Mouse (Mus musculus): ENCODE results near the gene Tomm40.
"Not testable (repeated sequence)": the region's sequence is repeated elsewhere in the genome, so short reads cannot be mapped to it uniquely, and the experiment has no call there.

Gene Tomm40

DNA sequence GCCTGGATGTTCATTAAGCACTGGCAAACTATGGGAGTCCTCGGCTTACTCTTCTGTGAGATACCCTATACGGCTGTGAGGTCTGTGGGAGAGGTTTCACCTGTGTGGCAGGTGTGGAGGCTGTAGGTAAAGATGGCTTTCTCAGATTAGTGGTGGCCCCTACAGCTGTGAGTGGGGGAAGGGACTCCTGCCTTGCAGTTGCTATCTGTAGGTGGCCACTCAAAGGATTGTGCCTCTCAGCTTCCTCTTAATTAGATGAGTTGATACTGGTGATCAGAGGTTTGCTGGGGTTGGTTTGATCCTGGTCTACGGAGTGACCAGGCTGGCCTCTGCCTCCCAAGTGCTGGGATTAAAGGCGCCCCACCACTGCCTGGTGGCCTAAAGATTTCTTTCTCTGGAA is 10.8 kb downstream of the Tomm40 start:
- DNase-seq (ENCODE audit: low spot score) = no peak

DNA sequence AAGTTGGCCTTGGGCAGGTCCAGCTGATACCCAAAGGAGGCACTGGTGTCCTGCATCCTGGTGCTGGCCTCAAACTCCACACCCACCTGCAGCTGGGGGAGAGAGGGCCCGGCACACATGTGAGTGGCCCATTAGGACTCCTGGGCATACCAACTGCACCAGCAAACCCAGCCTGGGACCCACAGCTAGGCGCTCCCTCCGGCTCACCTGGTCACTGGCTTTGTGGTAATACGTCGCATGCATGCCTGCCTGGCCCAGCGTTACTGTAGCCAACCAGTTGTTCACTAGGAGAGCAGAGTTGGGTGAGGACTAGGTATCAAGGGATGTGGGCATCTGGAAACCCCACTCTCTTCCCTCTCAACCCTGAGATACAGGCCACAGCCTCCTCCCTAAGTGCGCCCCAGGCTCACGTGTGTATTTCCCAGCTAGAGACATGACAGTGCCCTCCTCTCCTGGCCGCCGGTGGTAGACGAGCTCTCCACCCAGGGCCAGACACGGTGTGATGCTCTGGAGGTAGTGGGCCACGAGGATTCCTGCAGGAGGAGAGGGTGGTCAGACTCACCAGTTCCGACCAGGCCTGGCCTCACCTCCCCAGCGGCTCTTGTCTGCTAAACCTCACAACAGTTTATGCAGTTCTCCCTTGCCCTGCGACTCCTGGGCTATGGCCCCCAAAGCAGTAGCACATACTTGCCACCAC is 12.2 kb downstream of the Tomm40 start:
- DNase-seq (ENCODE audit: low spot score) = no peak

DNA sequence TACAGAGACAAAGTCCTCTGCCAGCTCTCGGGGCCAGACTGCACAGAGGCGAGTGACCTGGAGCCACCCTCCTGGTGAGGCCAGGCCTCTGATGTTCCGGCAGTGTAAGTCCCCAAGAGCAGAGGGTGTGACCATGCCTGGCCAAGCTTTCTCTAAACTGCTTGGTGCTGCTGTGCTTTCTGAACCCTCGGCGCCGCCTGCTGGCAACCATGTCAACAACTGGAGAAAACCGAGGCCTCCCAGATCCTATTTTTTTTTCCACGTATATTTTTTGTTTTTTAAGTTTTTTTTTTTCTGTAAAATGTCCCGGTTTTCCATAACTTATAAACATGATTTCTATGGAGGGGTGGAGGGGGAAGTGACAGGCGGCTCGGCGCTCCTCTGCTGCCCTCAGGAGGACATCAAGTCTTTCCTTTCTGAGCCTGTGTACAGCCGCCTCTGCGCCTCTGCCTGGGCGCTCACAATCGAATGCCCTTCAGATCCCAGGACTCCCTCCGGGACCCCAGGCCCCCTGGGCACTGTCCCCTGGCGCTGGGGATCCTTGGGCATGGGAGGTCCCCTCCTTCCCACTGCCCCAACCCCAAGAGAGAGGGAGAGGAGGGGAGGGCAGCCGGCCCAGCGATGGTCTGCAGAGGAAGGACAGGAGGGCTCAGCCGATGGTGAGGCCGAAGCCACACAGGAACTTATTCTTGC is 14.0 kb downstream of the Tomm40 start:
- no peak for DNase-seq (ENCODE audit: low spot score)

DNA sequence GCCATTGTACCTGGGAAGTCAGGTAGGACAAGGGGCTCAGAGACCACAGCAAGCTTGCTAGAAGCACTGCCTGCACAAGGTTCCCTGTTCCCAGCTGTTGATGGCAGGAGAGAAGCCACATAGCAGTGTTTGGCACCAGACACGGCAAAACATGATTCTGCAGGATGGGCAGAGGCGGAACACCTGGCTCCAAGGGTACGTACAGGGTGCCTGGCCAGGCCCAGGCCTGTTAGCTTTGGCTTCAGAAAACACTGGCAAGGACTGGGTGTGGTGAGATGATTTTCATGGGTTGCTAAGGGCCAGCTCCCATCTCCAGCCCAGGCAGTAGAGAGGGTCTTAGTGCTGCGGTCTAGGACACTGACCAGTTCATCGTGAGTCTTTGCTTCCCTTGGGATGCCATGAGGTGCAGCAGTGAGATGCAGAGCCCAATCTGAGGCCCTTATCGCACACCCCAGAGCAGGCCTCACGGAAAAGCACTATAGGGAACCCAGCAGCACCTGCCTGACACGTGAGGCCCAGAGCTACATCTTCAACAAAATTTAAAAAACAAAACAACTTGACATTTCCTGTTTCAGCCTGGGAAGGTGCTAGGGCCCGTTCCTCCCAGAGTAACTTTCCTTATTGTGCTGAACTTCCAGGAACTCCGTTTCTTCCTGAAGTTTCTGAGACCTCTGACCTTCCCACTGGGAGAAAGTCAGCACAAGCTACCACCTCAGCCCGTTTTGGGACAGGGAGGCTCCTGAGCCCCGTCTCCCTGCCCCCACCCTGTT is 14.8 kb downstream of the Tomm40 start:
- no peak for DNase-seq (ENCODE audit: low spot score)

DNA sequence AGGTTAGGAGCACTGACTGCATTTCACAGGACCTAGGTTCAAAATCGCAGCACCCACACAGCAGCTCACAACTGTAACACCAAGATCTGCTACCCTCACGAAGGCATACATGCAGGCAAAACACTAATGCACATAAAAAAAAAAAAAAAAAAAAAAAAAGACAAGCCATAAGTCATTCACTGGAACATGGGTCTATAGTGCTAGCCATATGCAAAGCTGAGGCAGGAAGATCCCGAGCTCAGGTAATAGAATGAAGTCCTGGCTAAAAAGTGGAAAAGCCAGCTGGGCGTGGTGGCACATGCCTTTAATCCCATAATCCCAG is 15.4 kb downstream of the Tomm40 start:
- no peak for DNase-seq (ENCODE audit: low spot score)

DNA sequence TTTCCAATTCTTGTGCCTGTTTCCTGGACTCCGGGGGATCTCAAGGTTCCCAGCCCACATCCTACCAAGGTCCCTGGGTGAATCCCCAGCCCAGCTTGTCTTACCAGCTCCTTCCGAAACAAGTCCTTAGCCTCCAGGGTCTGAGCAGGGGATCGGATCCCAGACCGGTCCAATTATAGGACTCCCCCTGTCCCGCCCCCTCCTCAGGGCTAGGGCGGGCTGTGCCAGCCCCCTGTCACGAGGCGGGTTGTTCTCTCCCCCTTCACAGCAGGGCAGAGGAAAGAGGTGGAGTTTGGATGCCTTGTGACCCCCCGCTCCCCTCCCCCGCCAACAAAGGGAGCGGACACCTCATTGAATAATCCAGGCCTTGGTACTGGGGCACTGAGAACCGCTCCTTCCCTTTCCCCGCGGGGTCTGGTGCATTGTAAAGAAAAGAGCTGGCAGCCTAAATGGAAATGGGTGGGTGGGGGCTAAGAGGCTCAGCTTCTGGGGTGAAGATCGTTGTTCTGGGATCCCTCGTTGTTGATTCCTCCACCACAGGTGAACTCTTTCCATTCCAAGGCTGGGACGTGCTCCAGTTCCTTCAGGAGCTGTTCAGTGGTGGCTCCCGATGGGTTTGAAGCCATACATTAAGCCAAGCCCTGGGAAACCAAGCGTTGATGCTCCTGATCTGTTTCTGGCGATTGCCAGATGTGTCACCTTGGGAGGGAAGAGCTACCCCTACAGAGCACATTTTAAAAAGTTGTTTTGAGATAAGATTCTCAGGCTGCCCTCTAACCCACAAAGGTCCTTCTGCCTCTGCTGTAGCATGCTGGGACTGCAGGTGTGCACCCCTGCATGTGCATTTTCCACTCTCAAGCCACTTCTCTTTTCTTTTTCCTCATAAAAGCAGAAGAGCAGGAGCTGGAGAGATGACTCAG is 16.1 kb downstream of the Tomm40 start, which contains the start of gene Apoe:
Gene Apoe (minus strand): TSS at position 282 of the 920 bp plus-strand sequence.
- DNase-seq (ENCODE audit: low spot score) = no peak

DNA sequence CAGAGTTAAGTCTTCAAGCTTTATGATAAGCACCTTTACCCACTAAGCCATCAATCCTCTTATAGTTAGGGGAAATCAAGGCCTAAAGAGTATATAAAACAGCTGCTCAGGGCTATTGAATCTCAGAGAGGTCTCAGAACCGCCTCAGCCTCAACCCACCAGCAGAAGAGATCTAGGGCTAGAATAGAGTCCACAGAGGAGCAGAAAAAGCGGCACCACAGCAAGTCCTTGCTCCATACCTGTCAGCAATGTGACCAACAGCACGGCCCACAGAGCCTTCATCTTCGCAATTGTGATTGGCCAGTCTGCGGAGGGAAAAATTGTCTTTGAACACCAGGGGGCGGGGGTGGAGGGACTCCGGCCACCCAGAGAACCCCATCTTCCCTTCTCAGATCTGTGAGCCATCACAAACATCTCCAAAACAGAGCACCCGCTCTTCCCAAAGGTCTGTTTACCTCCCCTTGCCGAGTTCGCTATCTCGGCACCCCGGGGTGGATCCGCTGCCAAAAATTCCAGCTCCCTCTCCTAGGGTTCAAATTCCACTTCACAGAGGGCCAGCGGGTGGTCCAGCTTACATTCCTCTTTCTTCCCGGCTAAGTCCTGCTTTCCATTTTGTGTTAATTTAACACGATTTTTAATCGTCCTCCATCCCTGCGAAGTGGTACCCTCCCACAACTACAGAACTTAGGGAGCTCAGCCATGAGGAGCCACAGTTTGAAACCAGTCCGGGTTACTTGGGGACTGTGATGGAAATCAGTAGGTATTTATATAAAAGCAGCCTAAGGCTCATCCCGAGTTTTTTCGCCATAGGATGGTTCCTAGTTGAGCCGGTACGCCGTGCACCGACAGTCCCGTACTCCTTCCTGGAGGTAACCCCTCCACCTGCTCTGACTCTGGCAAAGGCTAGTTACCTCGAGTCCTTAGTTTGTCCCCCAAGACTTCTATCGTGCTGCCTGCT is 17.0 kb downstream of the Tomm40 start:
- DNase-seq (ENCODE audit: low spot score) = no peak

DNA sequence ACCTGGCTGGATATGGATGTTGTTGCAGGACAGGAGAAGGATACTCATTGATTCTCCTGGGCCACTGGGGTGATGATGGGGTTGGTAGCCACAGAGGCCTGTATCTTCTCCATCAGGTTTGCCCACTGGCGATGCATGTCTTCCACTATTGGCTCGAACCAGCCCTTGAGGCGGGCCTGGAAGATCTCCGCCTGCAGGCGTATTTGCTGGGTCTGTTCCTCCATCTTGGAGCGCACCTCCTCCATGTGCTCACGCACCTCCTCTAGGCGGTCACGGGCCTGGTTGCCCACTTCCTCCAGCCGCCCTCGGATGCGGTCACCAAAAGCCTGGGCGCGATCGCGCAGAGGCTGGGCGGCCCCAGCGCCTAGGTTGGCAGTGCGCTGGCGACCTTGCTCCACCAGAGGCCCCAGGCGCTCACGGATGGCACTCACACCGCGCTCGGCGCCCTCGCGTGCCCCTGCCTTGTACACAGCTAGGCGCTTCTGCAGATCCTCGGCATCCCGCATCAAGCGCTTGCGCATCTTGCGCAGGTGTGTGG is 18.8 kb downstream of the Tomm40 start:
- DNase-seq (ENCODE audit: low spot score) = no peak

DNA sequence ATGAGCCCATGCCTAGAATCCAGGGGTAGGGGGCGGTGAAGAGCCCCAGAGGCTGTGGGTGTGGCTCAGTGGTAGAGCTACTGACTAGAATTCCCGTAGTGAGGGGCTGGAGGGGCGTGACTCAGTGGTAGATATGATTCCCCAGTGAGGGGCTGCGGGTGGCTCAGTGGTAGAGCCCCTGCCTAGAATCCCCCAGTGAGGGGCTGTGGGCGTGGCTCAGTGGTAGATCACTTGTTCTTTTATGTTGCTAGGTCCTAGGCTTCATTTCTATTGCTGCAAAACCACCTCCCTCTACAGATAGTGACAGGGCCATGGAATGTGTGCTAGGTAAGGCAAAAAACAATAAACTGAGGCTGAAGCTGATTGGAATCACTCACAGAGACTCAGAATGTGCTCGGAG is 19.4 kb downstream of the Tomm40 start:
- no peak for DNase-seq (ENCODE audit: low spot score)

DNA sequence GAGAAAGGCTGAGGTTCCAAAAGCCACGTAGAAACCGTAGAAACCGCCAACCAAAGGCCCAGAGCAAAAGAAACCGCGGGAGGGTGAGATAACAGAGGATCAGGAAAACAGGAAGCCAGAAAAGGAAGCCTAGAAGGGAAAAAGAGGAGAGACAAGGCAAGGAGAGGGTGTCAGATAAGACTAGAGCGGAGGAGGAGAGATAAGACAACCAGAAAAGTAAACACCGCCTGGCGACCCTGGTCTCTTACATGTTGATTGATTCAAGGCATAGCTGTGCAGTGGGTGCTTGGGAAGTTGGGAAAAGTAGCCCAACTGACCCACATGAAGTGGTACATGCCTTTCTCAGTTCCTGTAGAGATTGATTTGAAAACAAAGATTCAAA is 20.0 kb downstream of the Tomm40 start:
- DNase-seq (ENCODE audit: low spot score) = no peak

DNA sequence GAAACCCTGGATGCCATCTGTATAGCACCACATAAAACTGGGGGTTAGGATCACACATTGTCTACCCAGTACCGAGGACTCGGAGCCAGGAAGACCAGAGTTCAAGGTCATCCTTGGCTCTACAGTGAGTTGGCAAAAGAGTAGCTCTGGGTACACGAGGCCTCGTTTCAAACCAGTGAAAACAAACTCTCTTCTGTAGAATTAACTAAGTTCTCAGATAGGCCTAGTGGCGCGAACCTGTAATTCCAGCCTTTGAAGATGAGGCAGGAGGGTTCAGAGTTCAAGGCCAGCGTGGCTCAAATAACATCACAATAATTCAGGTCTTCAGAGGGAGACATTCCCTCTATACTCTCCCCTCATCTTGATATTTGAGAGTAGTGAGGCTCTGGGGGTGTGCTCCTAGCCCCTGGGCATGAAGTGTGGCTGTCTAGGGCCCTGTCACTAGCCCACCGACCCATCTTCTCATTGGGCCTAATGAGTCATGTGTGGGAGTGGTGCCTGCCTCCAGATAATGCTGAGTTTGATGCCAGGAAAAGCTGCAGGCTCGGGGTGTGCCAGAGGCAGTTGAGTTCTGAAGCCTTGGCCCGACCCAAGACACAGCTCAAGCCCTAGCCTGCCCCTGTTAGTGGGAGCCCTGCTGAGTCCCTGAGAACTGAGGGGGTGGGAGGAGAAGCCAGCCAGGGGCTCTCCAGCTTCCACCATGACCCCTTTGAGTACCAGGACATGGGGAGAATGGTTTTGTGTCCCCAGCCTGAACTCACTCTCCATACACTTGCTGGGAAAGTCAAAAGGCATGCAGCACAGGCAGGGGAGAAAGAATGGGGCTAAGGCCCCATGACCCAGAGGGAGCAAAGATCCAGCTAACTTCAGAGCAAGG is 20.7 kb downstream of the Tomm40 start:
- DNase-seq (ENCODE audit: low spot score) = no peak

DNA sequence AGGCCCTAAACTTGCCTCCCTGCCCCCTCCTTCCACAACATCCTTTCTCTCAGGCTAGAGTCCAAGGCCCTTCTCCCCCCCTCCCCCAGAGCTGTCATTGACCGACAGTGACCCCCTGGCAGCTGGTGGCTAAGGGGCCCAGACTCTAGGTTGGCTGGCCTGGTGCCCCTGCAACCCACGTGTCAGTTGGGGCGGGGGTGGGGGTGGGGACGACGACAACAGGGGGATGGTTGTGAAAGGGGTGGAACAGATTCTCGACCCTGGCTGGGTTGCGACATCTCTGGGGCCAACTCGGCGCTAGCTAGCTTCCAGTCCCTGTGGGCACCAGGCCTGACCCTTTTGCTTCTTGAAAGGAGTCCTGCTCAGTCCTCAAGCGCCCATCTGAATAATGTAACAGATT is 21.8 kb downstream of the Tomm40 start:
- no peak for DNase-seq (ENCODE audit: low spot score)

DNA sequence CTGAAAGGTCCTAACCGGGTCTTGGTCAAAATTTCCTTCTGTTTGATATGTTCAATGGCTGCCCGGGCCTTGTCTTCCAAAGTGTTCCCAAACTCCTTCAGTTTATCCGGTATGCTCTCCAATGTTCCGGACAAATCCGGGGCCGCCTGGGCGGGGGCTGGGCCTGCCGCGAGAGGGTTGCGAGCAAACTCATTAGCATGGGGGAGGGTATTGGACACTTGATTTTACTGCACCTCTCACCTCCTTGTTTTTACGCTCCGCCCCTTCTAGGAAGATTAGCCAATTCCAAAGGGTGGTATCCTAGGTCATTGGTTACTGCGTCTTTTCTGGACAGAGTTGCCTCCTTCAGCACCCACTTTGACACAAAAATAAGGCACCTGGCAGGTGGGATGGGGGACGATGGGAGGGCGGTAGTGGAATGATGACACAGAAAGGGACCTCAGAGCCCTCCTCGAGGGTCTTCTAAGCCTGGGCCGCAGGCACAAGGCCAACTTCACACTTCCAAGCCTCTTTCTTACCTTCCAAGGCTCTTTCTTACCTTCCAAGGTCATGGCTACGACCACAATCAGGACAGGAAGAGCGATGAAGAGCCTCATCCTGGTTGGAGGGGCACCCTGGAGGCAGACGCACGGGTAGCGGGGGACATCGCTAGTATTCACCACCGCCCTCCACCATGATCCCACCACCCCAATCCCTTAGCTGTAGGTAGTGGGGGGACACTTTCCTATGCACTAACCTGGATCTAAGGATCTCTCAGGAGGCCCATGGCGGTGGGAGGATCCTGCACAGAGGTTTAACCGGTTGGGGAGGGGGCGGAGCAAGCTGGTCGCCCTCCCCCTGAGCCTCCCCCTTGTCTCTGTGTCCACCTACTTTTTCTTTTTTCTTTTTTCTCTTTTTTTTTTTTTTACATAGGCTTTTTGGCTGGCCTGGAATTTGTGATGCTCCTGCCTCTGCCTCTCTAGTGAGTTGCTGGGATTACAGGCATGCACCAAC is 23.1 kb downstream of the Tomm40 start, which contains the start of gene Apoc1:
Gene Apoc1 (minus strand): TSS at position 788 of the 993 bp plus-strand sequence.
- no peak for DNase-seq (ENCODE audit: low spot score)

DNA sequence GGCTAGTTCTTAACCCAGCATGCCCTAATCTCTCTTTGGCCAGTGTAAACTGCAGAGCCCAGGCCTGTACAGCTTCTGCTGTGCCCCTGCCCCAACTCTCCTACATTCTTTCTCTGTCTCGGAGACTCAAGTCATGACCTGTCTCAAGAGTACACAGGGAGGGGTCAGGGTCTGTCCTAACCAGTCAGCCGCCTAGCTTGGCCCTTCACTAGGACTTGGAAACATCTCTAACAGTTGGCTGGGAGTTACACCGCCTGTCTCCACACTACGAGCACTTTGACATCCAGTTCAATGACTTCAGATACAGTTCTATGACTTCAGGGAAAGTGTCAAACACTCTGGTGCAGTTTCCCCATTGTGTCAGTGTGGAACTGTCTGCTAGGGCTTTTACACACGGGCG is 23.8 kb downstream of the Tomm40 start:
- DNase-seq (ENCODE audit: low spot score) = no peak

DNA sequence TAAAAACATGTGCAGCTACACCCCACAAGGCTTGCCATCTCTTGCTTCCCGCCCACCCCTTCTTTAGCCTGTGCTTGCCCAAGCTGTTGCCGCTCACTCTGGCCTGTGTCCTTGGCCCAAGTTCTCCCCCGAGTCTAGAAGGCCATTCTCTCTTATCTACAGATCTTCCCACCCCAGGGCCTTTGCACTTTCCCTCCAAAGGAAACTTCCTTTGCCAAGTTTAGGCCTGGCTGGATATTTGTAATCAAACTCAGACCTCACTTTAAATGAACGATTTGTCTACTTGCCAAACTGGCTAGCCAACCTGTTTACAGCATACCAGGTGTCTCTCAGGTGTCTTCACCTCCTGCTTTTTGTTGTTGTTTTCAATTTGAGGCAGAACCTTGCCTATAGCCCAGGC is 24.4 kb downstream of the Tomm40 start:
- no peak for DNase-seq (ENCODE audit: low spot score)

DNA sequence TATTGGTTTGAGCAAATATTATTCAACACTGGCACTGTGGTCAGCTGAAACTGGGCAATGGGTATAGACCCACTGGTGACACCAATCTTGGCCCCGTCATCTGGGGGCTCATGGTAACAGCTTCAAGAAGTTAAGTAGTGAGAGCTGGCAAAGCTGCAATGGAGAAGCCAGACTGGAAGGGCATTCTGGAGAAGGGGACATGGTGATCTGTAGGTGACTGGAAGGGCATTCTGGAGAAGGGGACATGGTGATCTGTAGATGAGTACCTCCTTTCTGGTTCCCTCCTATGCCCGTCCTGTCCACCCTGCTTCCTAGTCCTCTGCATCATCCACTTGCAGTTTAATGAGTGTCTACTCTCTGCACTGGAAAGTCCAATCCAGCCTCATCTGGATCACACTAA is 26.6 kb downstream of the Tomm40 start:
- DNase-seq (ENCODE audit: low spot score) = no peak

DNA sequence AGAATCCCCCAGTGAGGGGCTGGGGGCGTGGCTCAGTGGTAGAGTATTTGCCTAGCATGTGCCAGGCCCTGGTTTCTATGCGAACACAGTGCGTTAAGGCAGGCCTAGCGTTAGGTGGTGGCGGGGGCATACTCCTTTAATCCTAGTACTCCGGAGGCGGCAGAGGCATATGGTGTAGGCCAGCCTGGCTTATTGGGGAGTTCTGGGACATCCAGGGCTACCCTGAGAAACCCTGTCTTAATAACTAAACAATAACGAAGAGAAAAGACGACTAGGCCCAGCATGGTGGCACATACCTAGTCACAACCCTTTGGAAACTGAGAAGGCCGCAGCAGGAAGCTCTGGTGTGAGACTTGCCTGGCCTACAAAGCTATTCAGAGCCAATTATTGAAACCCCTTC is 27.1 kb downstream of the Tomm40 start:
- no peak for DNase-seq (ENCODE audit: low spot score)

DNA sequence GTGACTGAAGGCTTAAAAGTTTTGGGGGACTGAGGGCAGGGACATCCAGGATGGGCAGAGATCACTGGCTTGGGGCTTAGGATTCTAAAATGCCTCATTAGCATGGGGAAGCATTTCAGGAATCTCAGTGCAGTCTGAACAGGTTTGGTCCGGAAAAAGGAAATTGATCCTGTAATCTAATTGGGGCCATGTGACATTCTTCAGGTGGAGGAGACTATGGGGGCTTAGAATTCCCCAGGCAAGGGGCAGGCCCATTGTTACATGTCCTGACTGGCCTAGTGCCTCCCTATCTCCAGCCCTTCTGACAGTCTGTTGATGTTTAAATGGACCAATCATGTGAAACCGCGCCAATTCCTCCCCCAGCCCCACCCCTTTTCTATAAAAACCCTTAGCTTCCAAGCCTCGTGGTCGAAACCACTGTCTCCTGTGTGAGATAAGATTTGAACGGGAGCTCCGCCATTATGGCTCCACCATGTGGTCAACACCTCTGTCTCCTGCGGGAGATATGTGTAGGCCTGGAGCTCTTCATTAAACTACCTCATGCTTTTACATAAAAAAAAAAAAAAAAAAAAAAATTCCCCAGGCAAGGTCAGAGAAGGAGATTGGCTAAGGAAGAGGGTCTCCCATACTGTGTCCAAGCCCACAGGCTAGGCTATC is 28.2 kb downstream of the Tomm40 start:
- not testable (repeated sequence) for DNase-seq (ENCODE audit: low spot score)
